Mouse (Mus musculus) midbrain, embryonic 11.5 days (tissue): ENCODE measurements around the gene Mrpl34. TPM values are rescaled to one million over a fixed set of nuclear protein-coding genes. Genes with fewer than 3 reads are reported as not detected.

Source experiments
- ATAC-seq: fragments of 200-750 bp; cut with Nextera tagmentation; 2 replicates; pipeline ENCODE4 v1.8.0; 2017; ENCODE audit warnings: moderate TSS enrichment, moderate library complexity; ENCODE audit not compliant: low FRiP score
- DNase-seq: peaks from one replicate; pipeline ENCODE4 v3.0.0; 2015; ENCODE audit warnings: low spot score; ENCODE audit errors: missing footprints
- H3K27ac ChIP-seq: fragments of 300-500 bp; sonication (generic); 2 replicates; pipeline ENCODE4 v1.5.1; 2014; ENCODE audit warnings: low read depth, low read length
- H3K27me3 ChIP-seq: fragments of 300-500 bp; sonication (generic); 2 replicates; pipeline ENCODE4 v1.6.1; 2014; ENCODE audit warnings: mild to moderate bottlenecking, low read length, moderate library complexity, mixed read lengths; ENCODE audit not compliant: control insufficient read depth, insufficient read depth
- H3K36me3 ChIP-seq: fragments of 300-500 bp; sonication (generic); 2 replicates; pipeline ENCODE4 v1.6.1; 2014; ENCODE audit warnings: mild to moderate bottlenecking, low read length, moderate library complexity, mixed read lengths; ENCODE audit not compliant: control insufficient read depth, insufficient read depth
- H3K4me1 ChIP-seq: fragments of 300-500 bp; sonication (generic); 2 replicates; pipeline ENCODE4 v1.6.1; 2014; ENCODE audit warnings: low read length; ENCODE audit not compliant: control insufficient read depth, insufficient read depth
- H3K4me2 ChIP-seq: fragments of 300-500 bp; sonication (generic); 2 replicates; pipeline ENCODE4 v1.6.1; 2014; ENCODE audit warnings: mild to moderate bottlenecking, moderate library complexity
- H3K4me3 ChIP-seq: fragments of 300-500 bp; sonication (generic); 2 replicates; pipeline ENCODE4 v1.5.1; 2014; ENCODE audit warnings: low read depth, low read length
- H3K9ac ChIP-seq: fragments of 300-500 bp; sonication (generic); 2 replicates; pipeline ENCODE4 v1.6.1; 2014; ENCODE audit warnings: low read length
- H3K9me3 ChIP-seq: fragments of 300-500 bp; sonication (generic); 2 replicates; pipeline ENCODE4 v1.6.1; 2016; ENCODE audit warnings: low read length; ENCODE audit not compliant: control insufficient read depth
- WGBS: fragments of 180-500 bp; shearing (Covaris S2); extraction: QIAGEN DNeasy Blood & Tissue Kit; methylation state at CpG from one replicate; pipeline ENCODE4 v1.1.7; 2014; 5-methylcytosine and 5-hydroxymethylcytosine counted together
- polyA plus RNA-seq: library from polyadenylated mRNA; unstranded; fragments of >200 nt; fragmentation: Nextera tagmentation; extraction: Ambion mirVana; gene quantifications from 2 replicates; pipeline ENCODE4 v1.2.1, GENCODE M21; 2014

Gene Mrpl34
- polyA plus RNA-seq, 1 experiment from 2014 or later: 249 TPM

GRCm38 (mm10) chr8:71484736-71485135 lies 20.0 kb downstream of the Mrpl34 start:
- ATAC-seq (no peak), DNase-seq (no peak)
- H3K4me2 ChIP-seq: peak overlapping the region; percentile 75
- peaks cover 22% of the 10 kb centered on the region for H3K4me1 ChIP-seq
- peaks cover 14% of the 10 kb centered on the region for H3K36me3 ChIP-seq
- peak overlapping the region; percentile 98 for H3K9ac ChIP-seq
- peak overlapping the region; percentile 92 for H3K4me3 ChIP-seq
- no peak overlapping the region for H3K27ac ChIP-seq
- H3K27me3 ChIP-seq: no peaks in the 10 kb centered on the region
- H3K9me3 ChIP-seq: no peaks in the 10 kb centered on the region
- 97% methylated on average over 19 of the region's 19 CpGs for WGBS

GRCm38 (mm10) chr8:71485142-71486135 lies 20.7 kb downstream of the Mrpl34 start, which contains the start of gene Ano8:
Gene Ano8 (minus strand): TSS chr8:71485963.
- Histone ChIP-seq H3K9me3 (no peaks in the 10 kb centered on the region), H3K9ac (peak within 1 kb of the TSS; percentile 98), H3K27me3 (no peaks in the 10 kb centered on the region), H3K4me1 (peaks cover 25% of the 10 kb centered on the region), H3K4me3 (peak within 1 kb of the TSS; percentile 92), H3K27ac (peak within 1 kb of the TSS; percentile 78), H3K4me2 (peak within 1 kb of the TSS; percentile 75), H3K36me3 (peaks cover 13% of the 10 kb centered on the region)
- ATAC-seq (peak; percentile 76), DNase-seq (peak; percentile 98)
- 6% methylated on average over 54 of the region's 58 CpGs for WGBS

GRCm38 (mm10) chr8:71486136-71486529 lies 21.4 kb downstream of the Mrpl34 start:
- 19% methylated on average over 7 of the region's 7 CpGs for WGBS
- H3K36me3 ChIP-seq: peaks cover 6% of the 10 kb centered on the region
- ATAC-seq (no peak), DNase-seq (no peak)
- H3K27me3 ChIP-seq: no peaks in the 10 kb centered on the region
- no peaks in the 10 kb centered on the region for H3K9me3 ChIP-seq
- peak overlapping the region; percentile 98 for H3K9ac ChIP-seq
- peaks cover 25% of the 10 kb centered on the region for H3K4me1 ChIP-seq
- H3K4me2 ChIP-seq: peak overlapping the region; percentile 75
- no peak overlapping the region; the same call in 1 of the 2 replicates for H3K27ac ChIP-seq
- peak overlapping the region; percentile 92 for H3K4me3 ChIP-seq

- peak within 1 kb of the TSS; percentile 62 for H3K27ac ChIP-seq
- H3K27me3 ChIP-seq: no peaks in the 10 kb centered on the region
- DNase-seq (peak; percentile 96), ATAC-seq (peak; percentile 55)
- WGBS: under 1% methylated on average over 33 of the region's 33 CpGs
- H3K9me3 ChIP-seq: no peaks in the 10 kb centered on the region
- H3K4me1 ChIP-seq: peaks cover 25% of the 10 kb centered on the region
- peak within 1 kb of the TSS; percentile 100 for H3K4me2 ChIP-seq
- H3K4me3 ChIP-seq: peak within 1 kb of the TSS; percentile 83
- H3K36me3 ChIP-seq: peaks cover 5% of the 10 kb centered on the region
- peak within 1 kb of the TSS; percentile 76 for H3K9ac ChIP-seq
Measured at GRCm38 (mm10) chr8:71487691-71488445, 23.1 kb downstream of the Mrpl34 start, which contains the start of gene Gtpbp3. Gene Gtpbp3 (plus strand): TSS chr8:71488103.

GRCm38 (mm10) chr8:71488454-71488853 lies 23.7 kb downstream of the Mrpl34 start:
- Histone ChIP-seq H3K27me3 (no peaks in the 10 kb centered on the region), H3K4me1 (peaks cover 25% of the 10 kb centered on the region), H3K9ac (peak overlapping the region; percentile 76), H3K27ac (no peak overlapping the region), H3K9me3 (no peaks in the 10 kb centered on the region), H3K4me3 (peak overlapping the region; percentile 83), H3K36me3 (peaks cover 5% of the 10 kb centered on the region), H3K4me2 (peak overlapping the region; percentile 100)
- DNase-seq (peak; percentile 99), ATAC-seq (peak; percentile 81)
- under 1% methylated on average over 22 of the region's 22 CpGs for WGBS

GRCm38 (mm10) chr8:71495039-71495438 lies 30.3 kb downstream of the Mrpl34 start:
- H3K9ac ChIP-seq: no peak overlapping the region
- H3K9me3 ChIP-seq: no peaks in the 10 kb centered on the region
- H3K4me1 ChIP-seq: peaks cover 9% of the 10 kb centered on the region
- no peak overlapping the region for H3K27ac ChIP-seq
- H3K4me2 ChIP-seq: no peak overlapping the region
- H3K27me3 ChIP-seq: no peaks in the 10 kb centered on the region
- WGBS: 32% methylated on average over 16 of the region's 16 CpGs
- H3K36me3 ChIP-seq: peaks cover 3% of the 10 kb centered on the region; the same call in 1 of the 2 replicates
- DNase-seq (peak; percentile 97), ATAC-seq (peak; percentile 66)
- H3K4me3 ChIP-seq: no peak overlapping the region

GRCm38 (mm10) chr8:71495811-71496210 lies 31.1 kb downstream of the Mrpl34 start:
- DNase-seq: no peak
- Histone ChIP-seq H3K4me2 (no peak overlapping the region), H3K4me3 (no peak overlapping the region), H3K27ac (no peak overlapping the region), H3K9ac (no peak overlapping the region), H3K4me1 (peaks cover 8% of the 10 kb centered on the region), H3K9me3 (no peaks in the 10 kb centered on the region), H3K27me3 (no peaks in the 10 kb centered on the region), H3K36me3 (peaks cover 3% of the 10 kb centered on the region; the same call in 1 of the 2 replicates)
- 98% methylated on average over 5 of the region's 5 CpGs for WGBS
- ATAC-seq: no peak

- no peak for ATAC-seq
- H3K27ac ChIP-seq: no peak overlapping the region
- H3K27me3 ChIP-seq: no peaks in the 10 kb centered on the region
- peaks cover 3% of the 10 kb centered on the region; the same call in 1 of the 2 replicates for H3K36me3 ChIP-seq
- H3K4me1 ChIP-seq: peaks cover 8% of the 10 kb centered on the region
- 58% methylated on average over 11 of the region's 11 CpGs for WGBS
- no peak overlapping the region for H3K4me2 ChIP-seq
- no peak overlapping the region for H3K9ac ChIP-seq
- DNase-seq: no peak
- no peak overlapping the region for H3K4me3 ChIP-seq
- H3K9me3 ChIP-seq: no peaks in the 10 kb centered on the region
Measured at GRCm38 (mm10) chr8:71496481-71496880, 31.7 kb downstream of the Mrpl34 start.
